In genomic region chr13:35726025-35726424, GRCm38 (mm10) we compare ENCODE assay signal across 35 mouse cellular contexts.
"Had no signal": no experiment of that assay in that cellular context is flagged by ENCODE, and none has a peak within 500 bp of the region (broad histone marks: within the 10 kb centered on the region; RNA-seq: fewer than 3 reads in every experiment).

No protein-coding gene starts in this region.

- H3K9me3 ChIP-seq: heart, embryonic 10.5 days; heart, embryonic 12.5 days; heart, embryonic 15.5 days; hindbrain, embryonic 10.5 days; hindbrain, embryonic 12.5 days; hindbrain, embryonic 13.5 days; hindbrain, embryonic 15.5 days; intestine, embryonic 15.5 days had no signal

- H3K9ac ChIP-seq: heart, embryonic 12.5 days; heart, embryonic 13.5 days; heart, embryonic 15.5 days; hindbrain, embryonic 12.5 days; hindbrain, embryonic 13.5 days; hindbrain, embryonic 14.5 days; hindbrain, embryonic 15.5 days; intestine, embryonic 15.5 days had no signal

- H3K36me3 ChIP-seq: heart, embryonic 10.5 days; heart, embryonic 12.5 days; heart, embryonic 13.5 days; heart, embryonic 15.5 days; hindbrain, embryonic 10.5 days; hindbrain, embryonic 12.5 days; hindbrain, embryonic 13.5 days; hindbrain, embryonic 15.5 days; intestine, embryonic 15.5 days had no signal

- DNase-seq: heart, adult 2 months; heart, postnatal 10 days; heart, postnatal 14 days; heart, postnatal 36 days; heart, postnatal 4 days; kidney, adult 11 months; kidney, adult 18-20 months; kidney, adult 2 months; kidney, adult 8-10 months; kidney, adult 9 months; kidney, postnatal 10 days; kidney, postnatal 14 days; kidney, postnatal 25 days; kidney, postnatal 36 days; kidney, postnatal 4 days; layer of hippocampus, adult 9-11 months; layer of hippocampus, postnatal 36 days had no signal

- H3K27ac ChIP-seq: heart, adult 2 months; heart, embryonic 10.5 days; heart, embryonic 13.5 days; heart, embryonic 15.5 days; hindbrain, embryonic 10.5 days; hindbrain, embryonic 12.5 days; hindbrain, embryonic 13.5 days; hindbrain, embryonic 14.5 days; hindbrain, embryonic 15.5 days; hindbrain, postnatal 0 days; intestine, embryonic 15.5 days; kidney, postnatal 0 days; layer of hippocampus, adult 2 months had no signal

- ATAC-seq: hindbrain, embryonic 16.5 days; hindbrain, postnatal 0 days; inflammation-experienced regulatory T-cells, adult 6 months; intestine, embryonic 15.5 days; intestine, embryonic 16.5 days; intestine, postnatal 0 days had no signal

- H3K27me3 ChIP-seq: heart, embryonic 12.5 days; heart, embryonic 13.5 days; heart, embryonic 15.5 days; hindbrain, embryonic 12.5 days; hindbrain, embryonic 13.5 days; hindbrain, embryonic 15.5 days; intestine, embryonic 15.5 days had no signal

- H3K4me1 ChIP-seq: heart, embryonic 10.5 days; heart, embryonic 12.5 days; heart, embryonic 13.5 days; heart, embryonic 15.5 days; hindbrain, embryonic 10.5 days; hindbrain, embryonic 12.5 days; hindbrain, embryonic 13.5 days; hindbrain, embryonic 15.5 days; intestine, embryonic 15.5 days had no signal

- H3K4me2 ChIP-seq: heart, embryonic 11.5 days; heart, embryonic 12.5 days; heart, embryonic 13.5 days; heart, embryonic 15.5 days; hindbrain, embryonic 12.5 days; hindbrain, embryonic 13.5 days; hindbrain, embryonic 14.5 days; hindbrain, embryonic 15.5 days; intestine, embryonic 15.5 days had no signal

- H3K4me3 ChIP-seq: heart, adult 2 months; heart, embryonic 10.5 days; heart, embryonic 12.5 days; heart, embryonic 13.5 days; heart, embryonic 15.5 days; hindbrain, embryonic 10.5 days; hindbrain, embryonic 12.5 days; hindbrain, embryonic 13.5 days; hindbrain, embryonic 15.5 days; intestine, embryonic 15.5 days; layer of hippocampus, adult 2 months had no signal
